Mouse (Mus musculus): ENCODE results near the gene Olfr1496. TPM values are rescaled to one million over a fixed set of nuclear protein-coding genes. Genes with fewer than 3 reads are reported as not detected.

Olfr1496 gene
- polyA plus RNA-seq (2012; rRNA removed) = not detected in 2 replicates

DNA sequence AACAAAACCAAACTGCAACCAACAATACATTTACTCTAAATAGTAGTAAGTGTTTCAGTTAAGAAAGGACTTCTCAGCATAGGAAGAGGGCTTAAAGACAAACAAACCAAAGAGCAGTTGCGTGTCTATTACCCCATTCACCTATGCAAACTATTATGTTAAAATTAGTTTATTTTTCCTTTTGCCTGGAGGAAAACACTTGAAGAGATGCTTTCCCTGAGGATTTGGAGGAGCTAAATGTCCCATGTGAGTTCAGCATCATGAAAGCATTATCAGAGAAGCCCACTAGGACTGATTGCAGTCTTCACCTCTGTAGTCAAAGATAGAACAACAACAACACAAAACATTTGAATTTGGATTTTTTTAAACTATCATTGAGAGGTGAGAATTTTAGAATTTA, at the start of gene Olfr1496:
Gene Olfr1496, plus strand, starts transcription at position 301 of the 400 bp plus-strand sequence.

GRCm38 (mm10) chr19:13739428-13739827, 38.2 kb upstream of the Olfr1496 start, which contains the start of gene Olfr1494:
TSS of gene Olfr1494 (plus strand) at chr19:13739728.

DNA sequence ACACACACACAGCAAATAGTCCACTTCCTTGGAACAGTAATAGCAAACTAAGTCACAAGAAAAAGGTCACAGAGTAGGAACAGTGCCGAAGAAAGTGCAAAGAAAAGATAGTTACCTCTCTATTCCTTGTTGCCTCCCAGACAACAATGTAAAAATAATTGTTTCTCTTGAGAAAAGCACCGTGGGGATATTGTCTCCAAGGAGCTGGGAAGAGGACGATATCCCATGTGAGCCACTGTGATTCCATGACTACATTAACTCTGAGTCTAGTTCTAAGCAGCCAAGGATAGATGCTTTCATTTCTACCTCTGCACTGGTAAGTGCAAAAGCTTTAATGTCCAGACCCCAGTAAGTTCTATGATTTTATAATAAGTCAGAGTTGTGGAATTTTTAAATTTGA, 13.4 kb upstream of the Olfr1496 start, which contains the start of gene Olfr1495:
Gene Olfr1495, plus strand, starts transcription at position 301 of the 400 bp plus-strand sequence.

GRCm38 (mm10) chr19:13798102-13798501, 20.4 kb downstream of the Olfr1496 start, which contains the start of gene Olfr1497:
TSS of gene Olfr1497 (minus strand) at chr19:13798202.

GRCm38 (mm10) chr19:13819347-13819746, 41.7 kb downstream of the Olfr1496 start, which contains the start of gene Olfr1499:
TSS of gene Olfr1499 (minus strand) at chr19:13819447.

DNA sequence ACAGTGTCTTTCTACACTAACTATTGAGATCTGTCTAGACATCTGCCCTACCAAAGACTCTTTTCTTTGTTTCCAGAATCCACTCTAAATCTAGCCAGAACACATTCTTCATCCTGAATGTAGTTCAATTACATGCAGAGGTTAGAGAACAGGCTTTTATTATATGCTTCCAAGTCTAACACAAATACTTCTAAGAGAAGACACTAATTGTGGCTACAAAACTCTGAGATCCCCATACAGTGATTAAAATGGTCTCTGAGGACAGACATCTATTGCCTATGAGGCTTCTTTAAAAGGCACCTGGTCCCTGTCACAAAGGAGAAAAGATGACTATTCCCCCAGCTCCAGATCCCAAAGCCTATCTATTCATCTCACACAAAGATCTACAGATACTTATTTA, 52.7 kb downstream of the Olfr1496 start, which contains the start of gene Olfr1500:
Gene Olfr1500, minus strand, starts transcription at position 101 of the 400 bp plus-strand sequence.

Other genes with a start within 250 kb of the Olfr1496 start
- gene Olfr1480, start 250.0 kb upstream of the Olfr1496 start, polyA plus RNA-seq (2012; rRNA removed) = not detected in 2 replicates
- not detected in 2 replicates for gene Olfr1484, start 194.4 kb upstream of the Olfr1496 start, polyA plus RNA-seq (2012; rRNA removed)
- gene Olfr1487, start 160.5 kb upstream of the Olfr1496 start, polyA plus RNA-seq (2012; rRNA removed) = not detected in 2 replicates
- gene Olfr1489, start 146.3 kb upstream of the Olfr1496 start, polyA plus RNA-seq (2012; rRNA removed) = not detected in 2 replicates
- gene Olfr1490, start 126.8 kb upstream of the Olfr1496 start, polyA plus RNA-seq (2012; rRNA removed) = not detected in 2 replicates
- not detected in 2 replicates for gene Olfr1491, start 80.6 kb upstream of the Olfr1496 start, polyA plus RNA-seq (2012; rRNA removed)
- gene Olfr1493-ps1, start 54.6 kb upstream of the Olfr1496 start, polyA plus RNA-seq (2012; rRNA removed) = not detected in 2 replicates
- gene Olfr1494, start 38.1 kb upstream of the Olfr1496 start, polyA plus RNA-seq (2012; rRNA removed) = not detected in 2 replicates
- not detected in 2 replicates for gene Olfr1495, start 13.3 kb upstream of the Olfr1496 start, polyA plus RNA-seq (2012; rRNA removed)
- gene Olfr1497, start 20.3 kb downstream of the Olfr1496 start, polyA plus RNA-seq (2012; rRNA removed) = not detected in 2 replicates
- not detected in 2 replicates for gene Olfr1499, start 41.6 kb downstream of the Olfr1496 start, polyA plus RNA-seq (2012; rRNA removed)
- gene Olfr1500, start 52.6 kb downstream of the Olfr1496 start, polyA plus RNA-seq (2012; rRNA removed) = not detected in 2 replicates
- not detected in 2 replicates for gene Olfr1501, start 72.8 kb downstream of the Olfr1496 start, polyA plus RNA-seq (2012; rRNA removed)
- gene Olfr1502, start 83.9 kb downstream of the Olfr1496 start, polyA plus RNA-seq (2012; rRNA removed) = not detected in 2 replicates
- not detected in 2 replicates for gene Olfr1504, start 120.0 kb downstream of the Olfr1496 start, polyA plus RNA-seq (2012; rRNA removed)
- gene Olfr1505, start 135.7 kb downstream of the Olfr1496 start, polyA plus RNA-seq (2012; rRNA removed) = not detected in 2 replicates